Mouse (Mus musculus): ENCODE measurements around the gene Rapgefl1. TPM values are rescaled to one million over a fixed set of nuclear protein-coding genes. Genes with fewer than 3 reads are reported as not detected.

Gene Rapgefl1
- polyA plus RNA-seq, 1 experiment from 2014 or later = 1.1 TPM

GRCm38 (mm10) chr11:98846016-98846415, 9.4 kb downstream of the Rapgefl1 start:
- H3K36me3 ChIP-seq = no peaks in the 10 kb centered on the region
- H3K4me3 ChIP-seq (replicated peaks) = no peak overlapping the region
- H3K27me3 ChIP-seq (replicated peaks) = no peaks in the 10 kb centered on the region
- H3K9me3 ChIP-seq = no peaks in the 10 kb centered on the region
- no peak overlapping the region for H3K27ac ChIP-seq
- H3K4me2 ChIP-seq (replicated peaks) = no peak overlapping the region
- H3K9ac ChIP-seq = no peak overlapping the region
- H3K4me1 ChIP-seq (replicated peaks) = peaks cover 9% of the 10 kb centered on the region
- ATAC-seq = no peak
- WGBS = 61% methylated on average over 13 of the region's 13 CpGs

- 52% methylated on average over 19 of the region's 19 CpGs for WGBS
- Histone ChIP-seq H3K4me1 (replicated peaks) (peaks cover 9% of the 10 kb centered on the region), H3K4me3 (replicated peaks) (no peak overlapping the region), H3K9me3 (no peaks in the 10 kb centered on the region), H3K27me3 (replicated peaks) (no peaks in the 10 kb centered on the region), H3K36me3 (no peaks in the 10 kb centered on the region), H3K4me2 (replicated peaks) (no peak overlapping the region), H3K27ac (no peak overlapping the region), H3K9ac (no peak overlapping the region)
- ATAC-seq = no peak; the same call in 1 of the 2 replicates
Observed at GRCm38 (mm10) chr11:98846865-98847604, 10.4 kb downstream of the Rapgefl1 start.

- no peak for ATAC-seq
- peaks cover 11% of the 10 kb centered on the region for H3K4me1 ChIP-seq (replicated peaks)
- H3K4me3 ChIP-seq (replicated peaks) = no peak overlapping the region
- no peak overlapping the region for H3K27ac ChIP-seq
- WGBS = 24% methylated on average over 19 of the region's 19 CpGs
- H3K27me3 ChIP-seq (replicated peaks) = no peaks in the 10 kb centered on the region
- no peak overlapping the region for H3K9ac ChIP-seq
- no peaks in the 10 kb centered on the region for H3K9me3 ChIP-seq
- no peaks in the 10 kb centered on the region for H3K36me3 ChIP-seq
- H3K4me2 ChIP-seq (replicated peaks) = peak overlapping the region; percentile 28; the same call in 1 of the 2 replicates
Observed at GRCm38 (mm10) chr11:98849196-98849894, 12.8 kb downstream of the Rapgefl1 start.

DNA sequence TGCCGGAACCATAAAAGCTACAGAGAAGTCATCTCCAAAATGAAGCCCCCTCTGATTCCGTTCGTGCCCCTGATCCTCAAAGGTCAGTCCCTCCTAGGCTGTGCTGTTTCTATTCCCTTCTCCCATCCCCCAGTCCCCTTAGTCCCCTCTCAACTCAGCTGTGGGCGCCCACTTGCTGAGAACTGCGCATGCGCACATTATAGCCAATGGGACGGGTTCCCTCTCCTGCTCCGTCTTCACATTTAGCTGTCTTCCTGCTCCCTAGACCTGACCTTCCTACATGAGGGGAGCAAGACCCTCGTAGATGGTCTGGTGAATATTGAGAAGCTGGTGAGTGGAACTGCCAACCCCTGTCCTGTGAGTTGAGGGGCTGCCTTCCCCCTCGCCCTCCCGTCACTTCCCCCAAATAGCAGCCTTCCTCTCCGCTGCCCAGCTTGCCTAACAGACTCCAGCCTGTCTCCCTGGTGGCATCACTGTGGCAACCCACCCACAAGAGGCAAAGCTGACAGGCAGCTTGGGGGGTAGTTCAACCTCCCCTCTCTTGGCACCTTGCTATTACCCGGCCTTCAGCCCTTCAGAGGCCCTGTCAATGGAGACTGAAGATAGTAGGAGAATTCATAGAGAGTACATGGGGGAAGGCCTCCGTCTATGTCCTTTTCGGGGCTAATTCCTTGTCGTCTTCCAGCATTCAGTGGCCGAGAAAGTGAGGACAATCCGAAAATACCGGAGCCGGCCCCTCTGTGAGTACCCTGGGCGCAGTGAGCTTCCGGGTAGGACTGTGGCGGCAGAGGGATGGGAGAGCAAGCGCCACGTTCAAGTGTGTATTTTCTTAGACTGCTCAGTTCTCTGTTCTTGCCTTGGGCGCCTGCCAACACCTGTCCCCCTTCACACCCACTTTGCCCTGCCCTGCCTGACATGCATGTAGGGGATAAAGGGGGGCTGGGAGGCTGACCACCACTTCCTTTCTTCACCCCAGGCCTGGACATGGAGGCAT, 13.8 kb downstream of the Rapgefl1 start:
- Histone ChIP-seq H3K36me3 (no peaks in the 10 kb centered on the region), H3K4me1 (replicated peaks) (peaks cover 11% of the 10 kb centered on the region), H3K27ac (no peak overlapping the region), H3K4me2 (replicated peaks) (no peak overlapping the region), H3K27me3 (replicated peaks) (no peaks in the 10 kb centered on the region), H3K9ac (no peak overlapping the region), H3K9me3 (no peaks in the 10 kb centered on the region), H3K4me3 (replicated peaks) (no peak overlapping the region)
- ATAC-seq = no peak
- 72% methylated on average over 26 of the region's 26 CpGs for WGBS

DNA sequence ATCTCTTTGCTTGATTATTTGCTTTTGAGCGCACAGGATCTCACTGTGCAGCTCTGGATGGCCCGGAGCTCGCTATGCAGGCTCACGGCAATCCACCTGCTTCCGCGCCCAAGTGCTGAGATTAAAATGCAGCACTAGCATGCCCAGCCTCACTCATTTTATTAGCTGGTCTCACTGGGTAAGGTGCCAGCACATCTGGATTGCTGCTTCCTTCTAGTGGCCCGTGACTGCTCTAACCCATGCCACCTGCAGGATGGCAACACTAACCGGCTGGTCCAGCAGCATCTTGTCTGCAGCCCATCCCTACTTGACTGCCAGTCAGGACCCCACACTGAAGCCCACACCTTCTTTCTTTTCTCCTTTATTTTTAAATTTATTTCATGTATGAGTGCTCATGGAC, 17.5 kb downstream of the Rapgefl1 start:
- H3K27me3 ChIP-seq (replicated peaks) = no peaks in the 10 kb centered on the region
- no peak for ATAC-seq
- H3K4me2 ChIP-seq (replicated peaks) = no peak overlapping the region
- WGBS = 91% methylated on average over 8 of the region's 8 CpGs
- H3K4me1 ChIP-seq (replicated peaks) = peaks cover 9% of the 10 kb centered on the region
- no peaks in the 10 kb centered on the region for H3K9me3 ChIP-seq
- H3K36me3 ChIP-seq = no peaks in the 10 kb centered on the region
- H3K27ac ChIP-seq = no peak overlapping the region
- H3K9ac ChIP-seq = no peak overlapping the region
- H3K4me3 ChIP-seq (replicated peaks) = no peak overlapping the region

DNA sequence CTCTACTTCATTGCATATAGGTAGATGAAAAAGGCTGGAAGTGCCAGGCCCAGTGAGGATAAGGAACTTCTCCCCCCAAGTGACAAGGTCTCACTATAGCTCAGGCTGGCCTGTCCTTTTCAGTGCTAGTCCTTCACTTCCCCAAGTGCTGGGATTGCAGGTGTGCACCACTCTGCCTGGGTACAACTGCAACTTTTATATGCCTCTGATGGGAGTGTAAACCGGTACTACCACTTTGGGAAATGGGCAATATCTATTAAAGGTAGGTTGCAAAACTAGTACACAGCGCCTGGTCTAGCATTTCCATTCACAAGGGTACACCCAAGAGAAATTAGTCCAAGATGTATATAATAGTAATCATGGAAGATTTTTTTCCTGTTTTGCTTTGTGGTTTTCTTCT, 18.1 kb downstream of the Rapgefl1 start:
- Histone ChIP-seq H3K4me3 (replicated peaks) (no peak overlapping the region), H3K27ac (no peak overlapping the region), H3K27me3 (replicated peaks) (no peaks in the 10 kb centered on the region), H3K9me3 (no peaks in the 10 kb centered on the region), H3K4me1 (replicated peaks) (peaks cover 4% of the 10 kb centered on the region; the same call in 1 of the 2 replicates), H3K4me2 (replicated peaks) (no peak overlapping the region), H3K9ac (no peak overlapping the region), H3K36me3 (no peaks in the 10 kb centered on the region)
- 79% methylated on average over 2 of the region's 2 CpGs for WGBS
- ATAC-seq = no peak

GRCm38 (mm10) chr11:98858759-98859731, 22.5 kb downstream of the Rapgefl1 start:
- peak; percentile 57; the same call in 1 of the 2 replicates for ATAC-seq
- Histone ChIP-seq H3K4me2 (replicated peaks) (no peak overlapping the region), H3K4me1 (replicated peaks) (0 out of 2 replicates have a peak, but pooled peaks cover 5% of the 10 kb centered on the region), H3K27me3 (replicated peaks) (no peaks in the 10 kb centered on the region), H3K9ac (no peak overlapping the region), H3K9me3 (no peaks in the 10 kb centered on the region), H3K27ac (no peak overlapping the region), H3K4me3 (replicated peaks) (no peak overlapping the region), H3K36me3 (no peaks in the 10 kb centered on the region)
- WGBS = 37% methylated on average over 14 of the region's 14 CpGs

DNA sequence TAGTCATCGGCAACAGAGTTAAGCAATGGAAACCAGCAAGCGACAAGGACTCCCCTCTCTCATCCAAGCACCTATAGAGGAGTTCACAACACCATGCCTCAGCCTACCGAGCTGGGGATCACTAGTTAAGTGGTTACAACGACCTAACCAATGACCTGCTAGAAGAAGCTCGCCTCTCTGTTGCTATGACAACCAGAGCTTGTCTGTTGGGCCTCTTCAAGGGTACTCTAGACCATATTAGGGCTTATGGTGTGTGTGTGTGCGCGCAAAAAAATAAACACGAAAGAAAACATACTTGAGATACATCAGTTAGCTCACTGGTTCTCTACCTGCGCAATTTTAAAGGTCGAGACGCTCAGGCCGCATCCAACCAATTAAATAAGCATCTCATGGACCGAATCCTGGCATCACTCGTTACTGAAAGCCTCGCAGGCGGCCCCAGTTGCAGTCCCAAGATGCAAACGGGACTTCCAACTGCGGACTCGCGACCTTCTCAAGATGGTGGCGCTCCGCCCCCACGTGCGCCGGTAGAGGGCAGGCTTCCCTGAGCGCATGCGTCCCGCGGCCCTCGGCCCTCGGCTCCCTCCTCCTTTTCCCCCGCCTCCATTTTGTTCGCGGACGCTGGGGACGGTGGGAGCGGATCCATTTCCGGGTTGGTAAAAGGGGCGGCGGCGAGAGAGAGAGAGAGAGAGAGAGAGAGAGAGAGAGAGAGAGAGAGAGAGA, 26.6 kb downstream of the Rapgefl1 start, which contains the start of gene Wipf2:
Gene Wipf2, plus strand, starts transcription at position 611 of the 723 bp plus-strand sequence.
- peaks cover 4% of the 10 kb centered on the region for H3K36me3 ChIP-seq
- peak within 1 kb of the TSS; percentile 89 for H3K27ac ChIP-seq
- H3K27me3 ChIP-seq (replicated peaks) = no peaks in the 10 kb centered on the region
- peak; percentile 95 for ATAC-seq
- peak within 1 kb of the TSS; percentile 77 for H3K9ac ChIP-seq
- H3K4me2 ChIP-seq (replicated peaks) = peak within 1 kb of the TSS; percentile 76
- no peaks in the 10 kb centered on the region for H3K9me3 ChIP-seq
- H3K4me1 ChIP-seq (replicated peaks) = peaks cover 9% of the 10 kb centered on the region; the same call in 1 of the 2 replicates
- peak within 1 kb of the TSS; percentile 76 for H3K4me3 ChIP-seq (replicated peaks)
- WGBS = 8% methylated on average over 37 of the region's 41 CpGs

DNA sequence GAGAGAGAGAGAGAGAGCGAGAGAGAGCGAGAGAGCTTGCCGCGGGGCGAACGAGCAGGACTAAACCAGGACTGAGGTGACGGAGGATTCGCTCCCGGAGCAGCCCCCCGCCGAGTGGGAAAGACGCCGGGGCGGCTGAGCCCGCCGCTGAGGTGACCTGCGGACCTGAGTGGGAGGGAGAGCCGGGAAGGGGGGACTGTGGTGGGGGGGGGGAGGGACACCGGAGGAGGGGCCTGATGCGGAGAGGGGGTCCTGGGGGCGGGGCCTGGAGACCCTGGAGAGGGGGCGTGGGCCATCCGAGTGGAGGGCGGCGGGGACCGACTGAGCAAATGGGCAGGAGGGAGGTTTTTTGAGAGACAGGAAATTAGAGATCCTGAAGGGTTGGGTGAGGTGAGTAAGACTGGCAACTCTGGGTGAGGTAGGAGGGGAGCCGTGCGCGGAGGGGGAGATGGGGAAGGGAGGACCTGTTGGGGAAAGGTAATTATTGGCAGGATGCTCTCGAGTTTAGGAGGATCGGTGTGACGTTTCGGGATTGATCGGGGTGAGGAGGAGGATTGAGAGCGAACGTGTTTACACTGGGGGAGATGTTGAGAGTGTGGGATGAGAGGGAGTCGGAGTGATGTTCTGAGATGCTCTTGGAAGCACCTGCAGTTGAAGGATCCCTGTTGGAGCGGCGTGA, 27.3 kb downstream of the Rapgefl1 start:
- WGBS = under 1% methylated on average over 37 of the region's 39 CpGs
- H3K4me3 ChIP-seq (replicated peaks) = peak overlapping the region; percentile 76

GRCm38 (mm10) chr11:98867293-98867692, 30.7 kb downstream of the Rapgefl1 start:
- Histone ChIP-seq H3K9ac (no peak overlapping the region), H3K4me2 (replicated peaks) (no peak overlapping the region), H3K4me3 (replicated peaks) (no peak overlapping the region), H3K27ac (no peak overlapping the region), H3K36me3 (peaks cover 4% of the 10 kb centered on the region), H3K4me1 (replicated peaks) (peaks cover 9% of the 10 kb centered on the region; the same call in 1 of the 2 replicates), H3K27me3 (replicated peaks) (no peaks in the 10 kb centered on the region), H3K9me3 (no peaks in the 10 kb centered on the region)
- 89% methylated on average over 12 of the region's 12 CpGs for WGBS
- no peak for ATAC-seq

More for the DNA sequence above, 27.3 kb downstream of the Rapgefl1 start:
- Histone ChIP-seq H3K4me1 (replicated peaks) (peaks cover 9% of the 10 kb centered on the region; the same call in 1 of the 2 replicates), H3K27ac (peak overlapping the region; percentile 89), H3K9ac (peak overlapping the region; percentile 77), H3K9me3 (no peaks in the 10 kb centered on the region), H3K4me2 (replicated peaks) (peak overlapping the region; percentile 76), H3K27me3 (replicated peaks) (no peaks in the 10 kb centered on the region), H3K36me3 (peaks cover 4% of the 10 kb centered on the region)
- peak; percentile 77 for ATAC-seq
